Mouse (Mus musculus): ENCODE data around the gene Pitpnc1. TPM values are rescaled to one million over a fixed set of nuclear protein-coding genes. Genes with fewer than 3 reads are reported as not detected.

The Pitpnc1 gene
- polyA plus RNA-seq, 1 experiment = 11.3 TPM

- Histone ChIP-seq H3K36me3 (ENCODE audit: control insufficient read depth, insufficient read depth, low read length) (no peaks in the 10 kb centered on the region), H3K27ac (ENCODE audit: control insufficient read depth, insufficient read depth, low read length) (no peak overlapping the region), H3K4me1 (replicated peaks; ENCODE audit: control insufficient read depth, insufficient read depth, low read length) (peaks cover 15% of the 10 kb centered on the region), H3K4me3 (ENCODE audit: control insufficient read depth, insufficient read depth, low read length) (no peak overlapping the region), H3K27me3 (ENCODE audit: control insufficient read depth, insufficient read depth, low read length) (no peaks in the 10 kb centered on the region)
- no peak for DNase-seq
- WGBS = 90% methylated on average over 10 of the region's 10 CpGs
- TF ChIP-seq CTCF (IDR thresholded peaks at IDR 0.05; ENCODE audit: borderline replicate concordance, control insufficient read depth, extremely low read depth, insufficient read depth, low read length, poor library complexity) (no peak), POLR2A (IDR thresholded peaks at IDR 0.05; ENCODE audit: control insufficient read depth, extremely low read depth, insufficient read depth, low read length, poor library complexity) (no peak)
Observed at GRCm38 (mm10) chr11:107397326-107397998, 73.0 kb downstream of the Pitpnc1 start.

GRCm38 (mm10) chr11:107394245-107394644 lies 76.3 kb downstream of the Pitpnc1 start:
- Histone ChIP-seq H3K36me3 (ENCODE audit: control insufficient read depth, insufficient read depth, low read length) (no peaks in the 10 kb centered on the region), H3K4me3 (ENCODE audit: control insufficient read depth, insufficient read depth, low read length) (no peak overlapping the region), H3K27ac (ENCODE audit: control insufficient read depth, insufficient read depth, low read length) (no peak overlapping the region), H3K27me3 (ENCODE audit: control insufficient read depth, insufficient read depth, low read length) (no peaks in the 10 kb centered on the region), H3K4me1 (replicated peaks; ENCODE audit: control insufficient read depth, insufficient read depth, low read length) (peaks cover 17% of the 10 kb centered on the region)
- TF ChIP-seq POLR2A (IDR thresholded peaks at IDR 0.05; ENCODE audit: control insufficient read depth, extremely low read depth, insufficient read depth, low read length, poor library complexity) (no peak), CTCF (IDR thresholded peaks at IDR 0.05; ENCODE audit: borderline replicate concordance, control insufficient read depth, extremely low read depth, insufficient read depth, low read length, poor library complexity) (no peak)
- DNase-seq = no peak
- WGBS = 34% methylated on average over 3 of the region's 3 CpGs

- no peaks in the 10 kb centered on the region for H3K36me3 ChIP-seq (ENCODE audit: control insufficient read depth, insufficient read depth, low read length)
- TF ChIP-seq CTCF (IDR thresholded peaks at IDR 0.05; ENCODE audit: borderline replicate concordance, control insufficient read depth, extremely low read depth, insufficient read depth, low read length, poor library complexity) (no peak), POLR2A (IDR thresholded peaks at IDR 0.05; ENCODE audit: control insufficient read depth, extremely low read depth, insufficient read depth, low read length, poor library complexity) (no peak)
Observed at GRCm38 (mm10) chr11:107393828-107394165, 76.7 kb downstream of the Pitpnc1 start.

DNA sequence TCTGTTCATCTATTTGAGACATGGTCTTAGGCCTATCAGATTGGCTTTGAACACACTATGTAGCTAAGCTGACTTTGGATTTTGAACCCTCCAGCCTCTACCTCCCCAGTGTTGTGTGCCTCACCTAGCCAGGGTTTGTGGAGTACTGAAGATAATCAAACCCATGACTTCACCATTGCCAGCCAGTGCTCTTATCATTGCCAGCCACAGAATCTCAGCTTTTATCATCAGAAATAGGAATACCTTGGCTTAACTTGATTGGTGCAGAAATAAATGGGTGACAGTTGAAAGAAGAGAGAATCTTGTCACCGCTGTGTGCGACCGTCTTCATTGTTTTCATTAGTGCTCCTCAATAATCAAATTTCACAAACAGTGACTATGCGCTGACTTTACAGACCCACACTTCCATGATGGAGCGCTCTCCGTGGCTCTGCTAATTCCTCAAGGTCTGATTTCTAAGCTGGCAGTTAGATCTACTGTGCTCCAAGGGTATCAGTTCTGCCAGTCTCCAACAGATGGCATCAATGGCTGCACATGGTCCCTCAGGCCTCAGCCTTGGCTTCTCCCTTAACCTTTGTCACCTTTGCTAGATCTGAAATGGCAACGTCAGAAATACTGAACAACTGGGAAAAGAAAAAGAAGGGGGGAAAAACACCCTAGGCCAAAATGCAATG lies 77.2 kb downstream of the Pitpnc1 start:
- H3K27me3 ChIP-seq (ENCODE audit: control insufficient read depth, insufficient read depth, low read length) = no peaks in the 10 kb centered on the region
- peak; percentile 61 for DNase-seq
- H3K36me3 ChIP-seq (ENCODE audit: control insufficient read depth, insufficient read depth, low read length) = no peaks in the 10 kb centered on the region
- H3K27ac ChIP-seq (ENCODE audit: control insufficient read depth, insufficient read depth, low read length) = no peak overlapping the region
- WGBS = 73% methylated on average over 7 of the region's 7 CpGs
- no peak overlapping the region for H3K4me3 ChIP-seq (ENCODE audit: control insufficient read depth, insufficient read depth, low read length)
- H3K4me1 ChIP-seq (replicated peaks; ENCODE audit: control insufficient read depth, insufficient read depth, low read length) = peaks cover 22% of the 10 kb centered on the region
- TF ChIP-seq POLR2A (IDR thresholded peaks at IDR 0.05; ENCODE audit: control insufficient read depth, extremely low read depth, insufficient read depth, low read length, poor library complexity) (no peak), CTCF (IDR thresholded peaks at IDR 0.05; ENCODE audit: borderline replicate concordance, control insufficient read depth, extremely low read depth, insufficient read depth, low read length, poor library complexity) (no peak)

More at GRCm38 (mm10) chr11:107393828-107394165, 76.7 kb downstream of the Pitpnc1 start:
- H3K4me1 ChIP-seq (replicated peaks; ENCODE audit: control insufficient read depth, insufficient read depth, low read length) = peaks cover 18% of the 10 kb centered on the region
- WGBS = 7% methylated on average over 12 of the region's 12 CpGs
- H3K27me3 ChIP-seq (ENCODE audit: control insufficient read depth, insufficient read depth, low read length) = no peaks in the 10 kb centered on the region
- no peak overlapping the region for H3K27ac ChIP-seq (ENCODE audit: control insufficient read depth, insufficient read depth, low read length)
- H3K4me3 ChIP-seq (ENCODE audit: control insufficient read depth, insufficient read depth, low read length) = no peak overlapping the region
- peak; percentile 24 for DNase-seq

GRCm38 (mm10) chr11:107390540-107390939 lies 80.0 kb downstream of the Pitpnc1 start:
- H3K27ac ChIP-seq (ENCODE audit: control insufficient read depth, insufficient read depth, low read length) = no peak overlapping the region
- H3K36me3 ChIP-seq (ENCODE audit: control insufficient read depth, insufficient read depth, low read length) = no peaks in the 10 kb centered on the region
- H3K27me3 ChIP-seq (ENCODE audit: control insufficient read depth, insufficient read depth, low read length) = no peaks in the 10 kb centered on the region
- WGBS = 94% methylated on average over 2 of the region's 2 CpGs
- TF ChIP-seq CTCF (IDR thresholded peaks at IDR 0.05; ENCODE audit: borderline replicate concordance, control insufficient read depth, extremely low read depth, insufficient read depth, low read length, poor library complexity) (no peak), POLR2A (IDR thresholded peaks at IDR 0.05; ENCODE audit: control insufficient read depth, extremely low read depth, insufficient read depth, low read length, poor library complexity) (no peak)
- H3K4me1 ChIP-seq (replicated peaks; ENCODE audit: control insufficient read depth, insufficient read depth, low read length) = peaks cover 23% of the 10 kb centered on the region
- H3K4me3 ChIP-seq (ENCODE audit: control insufficient read depth, insufficient read depth, low read length) = no peak overlapping the region
- DNase-seq = no peak

- H3K4me3 ChIP-seq (ENCODE audit: control insufficient read depth, insufficient read depth, low read length) = no peak overlapping the region
- no peaks in the 10 kb centered on the region for H3K27me3 ChIP-seq (ENCODE audit: control insufficient read depth, insufficient read depth, low read length)
- TF ChIP-seq POLR2A (IDR thresholded peaks at IDR 0.05; ENCODE audit: control insufficient read depth, extremely low read depth, insufficient read depth, low read length, poor library complexity) (no peak), CTCF (IDR thresholded peaks at IDR 0.05; ENCODE audit: borderline replicate concordance, control insufficient read depth, extremely low read depth, insufficient read depth, low read length, poor library complexity) (no peak)
- H3K27ac ChIP-seq (ENCODE audit: control insufficient read depth, insufficient read depth, low read length) = no peak overlapping the region
- H3K4me1 ChIP-seq (replicated peaks; ENCODE audit: control insufficient read depth, insufficient read depth, low read length) = peaks cover 22% of the 10 kb centered on the region
- DNase-seq = no peak
- no peaks in the 10 kb centered on the region for H3K36me3 ChIP-seq (ENCODE audit: control insufficient read depth, insufficient read depth, low read length)
- WGBS = 96% methylated on average over 10 of the region's 10 CpGs
Observed at GRCm38 (mm10) chr11:107390001-107390400, 80.5 kb downstream of the Pitpnc1 start.

All from thymus, adult 2 months (tissue).